Mouse (Mus musculus) monocyte, adult 5-6 weeks (primary cell): Measurements from ENCODE around the gene Canx. TPM values are rescaled to one million over a fixed set of nuclear protein-coding genes. Genes with fewer than 3 reads are reported as not detected.
"Not testable (repeated sequence)": the region's sequence is repeated elsewhere in the genome, so short reads cannot be mapped to it uniquely, and the experiment has no call there.

ENCODE experiments used
- ATAC-seq: fragments of 153-309, 156-312 bp; replicated peaks from 2 replicates; pipeline ENCODE4 v1.8.0; 2017; ENCODE audit warnings: mild to moderate bottlenecking; ENCODE audit not compliant: low TSS enrichment, insufficient number of reproducible peaks, severe bottlenecking, poor library complexity, low FRiP score
- total RNA-seq: library from RNA; stranded (forward); fragments of 200-1000, 200-491, 200-594 nt; gene quantifications from 3 replicates; pipeline ENCODE4 v1.2.3, GENCODE M21; 2017

Canx gene
- total RNA-seq, 1 experiment from 2014 or later, result 517 TPM

- ATAC-seq, result no peak
Observed at GRCm38 (mm10) chr11:50345486-50345885, 20.0 kb upstream of the Canx start.

- ATAC-seq, result no peak
Observed at GRCm38 (mm10) chr11:50336891-50337290, 11.4 kb upstream of the Canx start.

- ATAC-seq, result no peak
Observed at GRCm38 (mm10) chr11:50336126-50336525, 10.7 kb upstream of the Canx start.

- no peak for ATAC-seq
Observed at GRCm38 (mm10) chr11:50333181-50333580, 7.7 kb upstream of the Canx start.

GRCm38 (mm10) chr11:50329378-50329777, 3.9 kb upstream of the Canx start:
- no peak for ATAC-seq

- ATAC-seq, result no peak
Observed at GRCm38 (mm10) chr11:50328075-50328625, 2.7 kb upstream of the Canx start.

- ATAC-seq, result no peak
Observed at GRCm38 (mm10) chr11:50326302-50326966, 961 bp upstream of the Canx start.

GRCm38 (mm10) chr11:50324751-50325471, 562 bp downstream of the Canx start:
- ATAC-seq, result peak; percentile 29; the same call in 1 of the 2 replicates

GRCm38 (mm10) chr11:50323843-50324242, 1.6 kb downstream of the Canx start:
- no peak for ATAC-seq

GRCm38 (mm10) chr11:50322345-50322744, 3.1 kb downstream of the Canx start:
- no peak for ATAC-seq

- ATAC-seq, result no peak
Observed at GRCm38 (mm10) chr11:50321239-50321638, 4.2 kb downstream of the Canx start.

GRCm38 (mm10) chr11:50319343-50319742, 6.1 kb downstream of the Canx start:
- ATAC-seq, result not testable (repeated sequence)

- no peak for ATAC-seq
Observed at GRCm38 (mm10) chr11:50312803-50313202, 12.7 kb downstream of the Canx start.

- ATAC-seq, result no peak
Observed at GRCm38 (mm10) chr11:50303406-50303805, 22.1 kb downstream of the Canx start.

GRCm38 (mm10) chr11:50292190-50292855, 33.1 kb downstream of the Canx start, which contains the start of gene Maml1:
Gene Maml1 (minus strand): TSS chr11:50292311.
- peak; percentile 97 for ATAC-seq

GRCm38 (mm10) chr11:50291321-50292165, 33.9 kb downstream of the Canx start:
- ATAC-seq, result no peak

- ATAC-seq, result no peak
Observed at GRCm38 (mm10) chr11:50290486-50291225, 34.8 kb downstream of the Canx start.

GRCm38 (mm10) chr11:50286428-50286827, 39.0 kb downstream of the Canx start:
- peak; percentile 48; the same call in 1 of the 2 replicates for ATAC-seq
